Mouse (Mus musculus) mouse embryonic stem cell (cell line): ENCODE data around the gene Atxn3.

Source experiments
- in situ Hi-C, 2 experiments: fragments of 300-500 bp; cut with MboI; formaldehyde crosslinking; loops; 1 replicate in 1 of 2; 3 replicates in 1 of 2; pipeline ENCODE4 v1.14.3; 2019 to 2020; ENCODE audit warnings: low sequenced_read_pairs in 2 of 2, low pct_unique_long_range_greater_than_20kb in 1 of 2, mixed read lengths in 1 of 2; ENCODE audit not compliant: unreplicated experiment in 1 of 2

The Atxn3 gene

GRCm38 (mm10) chr12:101910360-101910759 is 47.7 kb downstream of the Atxn3 start:
- in situ Hi-C loops, result no loop called here

GRCm38 (mm10) chr12:101905817-101906216 is 52.2 kb downstream of the Atxn3 start:
- in situ Hi-C loops, result no loop called here

- in situ Hi-C loops, result no loop called here
Observed at GRCm38 (mm10) chr12:101904906-101905305, 53.1 kb downstream of the Atxn3 start.

GRCm38 (mm10) chr12:101904170-101904569 is 53.9 kb downstream of the Atxn3 start:
- in situ Hi-C loops, result no loop called here

GRCm38 (mm10) chr12:101899671-101900245 is 58.3 kb downstream of the Atxn3 start:
- in situ Hi-C loops, result no loop called here

- in situ Hi-C loops, result no loop called here
Observed at GRCm38 (mm10) chr12:101898966-101899365, 59.1 kb downstream of the Atxn3 start.

GRCm38 (mm10) chr12:101897113-101897512 is 60.9 kb downstream of the Atxn3 start:
- in situ Hi-C loops, result no loop called here

- in situ Hi-C loops, result no loop called here
Observed at GRCm38 (mm10) chr12:101893296-101893695, 64.8 kb downstream of the Atxn3 start.

- in situ Hi-C loops, result no loop called here
Observed at GRCm38 (mm10) chr12:101892832-101893231, 65.2 kb downstream of the Atxn3 start.

GRCm38 (mm10) chr12:101891066-101891465 is 67.0 kb downstream of the Atxn3 start:
- in situ Hi-C loops, result no loop called here

- in situ Hi-C loops, result no loop called here
Observed at GRCm38 (mm10) chr12:101889351-101889750, 68.7 kb downstream of the Atxn3 start.

- in situ Hi-C loops, result no loop called here
Observed at GRCm38 (mm10) chr12:101888312-101888711, 69.7 kb downstream of the Atxn3 start.

GRCm38 (mm10) chr12:101884926-101885325 is 73.1 kb downstream of the Atxn3 start:
- in situ Hi-C loops, result no loop called here

GRCm38 (mm10) chr12:101876374-101876773 is 81.7 kb downstream of the Atxn3 start:
- in situ Hi-C loops, result no loop called here

GRCm38 (mm10) chr12:101875107-101875506 is 82.9 kb downstream of the Atxn3 start:
- in situ Hi-C loops, result no loop called here
